Mouse (Mus musculus): ENCODE results near the gene Cbfa2t3. TPM values are rescaled to one million over a fixed set of nuclear protein-coding genes. Genes with fewer than 3 reads are reported as not detected.

Gene Cbfa2t3
- polyA plus RNA-seq, 1 experiment from 2014 or later, result 4.4 TPM

DNA sequence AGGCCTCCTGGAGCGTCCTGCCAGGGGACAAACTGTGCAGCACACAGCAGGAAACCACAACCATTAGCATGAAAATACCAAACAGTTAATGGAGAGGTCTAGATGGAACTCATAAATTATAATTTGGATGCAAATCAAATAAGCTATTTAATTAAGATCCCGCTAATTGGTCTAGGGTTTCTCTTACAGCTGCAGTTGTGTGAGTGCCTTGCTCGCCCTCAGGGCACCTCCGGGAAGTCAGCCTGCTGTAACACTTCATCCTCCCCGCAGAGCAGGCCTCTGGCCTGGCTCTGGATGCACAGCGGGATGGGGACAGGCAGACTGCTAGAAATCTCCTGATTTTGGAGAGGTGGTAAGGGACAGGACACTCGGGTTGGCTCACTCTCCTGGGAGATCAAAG, 112.7 kb downstream of the Cbfa2t3 start:
- Histone ChIP-seq H3K27me3 (no peaks in the 10 kb centered on the region; the same call in 1 of the 2 replicates), H3K4me2 (replicated peaks) (no peak overlapping the region), H3K27ac (no peak overlapping the region), H3K4me3 (no peak overlapping the region), H3K4me1 (no peaks in the 10 kb centered on the region), H3K9ac (no peak overlapping the region), H3K9me3 (no peaks in the 10 kb centered on the region), H3K36me3 (no peaks in the 10 kb centered on the region)
- 47% methylated on average over 7 of the region's 7 CpGs for WGBS
- no peak for ATAC-seq (ENCODE audit: insufficient number of reproducible peaks, insufficient read depth, low FRiP score, low TSS enrichment)

DNA sequence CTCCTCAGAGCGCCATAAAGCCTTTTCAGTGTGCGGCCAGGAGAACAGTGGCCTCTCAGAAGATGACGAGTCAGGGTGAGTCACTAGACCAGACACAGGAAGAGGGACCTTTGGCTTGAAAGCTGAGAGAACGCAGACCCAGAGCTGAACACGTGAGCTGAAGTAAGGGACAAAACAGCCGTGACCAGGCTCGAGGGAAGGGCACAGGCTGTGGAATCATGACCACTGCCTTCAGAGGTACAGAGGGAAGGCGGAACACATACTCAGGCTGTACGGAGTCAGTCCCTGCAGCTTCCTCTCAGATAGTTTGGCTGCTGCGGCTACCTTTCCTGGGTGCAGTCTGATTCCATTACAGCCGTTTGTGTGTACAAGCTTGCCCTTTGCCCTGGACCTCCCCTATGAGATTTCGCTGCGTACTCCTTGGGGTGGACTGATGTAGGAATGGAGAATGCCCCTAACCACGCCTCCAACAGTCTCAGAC, 113.5 kb downstream of the Cbfa2t3 start:
- Histone ChIP-seq H3K4me1 (no peaks in the 10 kb centered on the region), H3K9me3 (no peaks in the 10 kb centered on the region), H3K9ac (no peak overlapping the region), H3K36me3 (no peaks in the 10 kb centered on the region), H3K4me2 (replicated peaks) (no peak overlapping the region), H3K27me3 (no peaks in the 10 kb centered on the region; the same call in 1 of the 2 replicates), H3K27ac (no peak overlapping the region), H3K4me3 (no peak overlapping the region)
- WGBS, result 49% methylated on average over 14 of the region's 14 CpGs
- ATAC-seq (ENCODE audit: insufficient number of reproducible peaks, insufficient read depth, low FRiP score, low TSS enrichment), result no peak

DNA sequence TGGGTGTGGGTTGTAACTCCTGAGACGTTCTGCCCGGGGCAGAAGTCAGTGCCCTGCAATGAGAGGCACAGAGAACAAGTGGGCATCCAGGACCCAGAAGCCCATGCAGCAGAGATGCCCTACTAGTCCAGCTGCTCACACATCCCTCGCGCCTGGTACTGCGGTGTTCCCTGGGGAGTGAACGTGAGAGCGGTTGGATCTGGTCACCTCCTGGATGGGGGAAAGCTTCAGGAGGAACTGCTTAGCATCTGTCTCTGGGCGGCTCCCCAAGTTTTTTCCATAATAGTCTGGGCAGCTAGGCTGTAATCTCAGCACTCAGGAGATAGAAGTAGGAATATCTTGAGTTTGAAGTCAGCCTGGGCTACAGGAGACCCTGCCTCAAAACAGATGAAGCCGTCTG, 113.9 kb downstream of the Cbfa2t3 start:
- Histone ChIP-seq H3K4me2 (replicated peaks) (no peak overlapping the region), H3K4me1 (peaks cover under 1% of the 10 kb centered on the region; the same call in 1 of the 2 replicates), H3K27me3 (no peaks in the 10 kb centered on the region; the same call in 1 of the 2 replicates), H3K4me3 (no peak overlapping the region), H3K36me3 (no peaks in the 10 kb centered on the region), H3K27ac (no peak overlapping the region), H3K9ac (no peak overlapping the region), H3K9me3 (no peaks in the 10 kb centered on the region)
- WGBS, result 77% methylated on average over 9 of the region's 9 CpGs
- no peak for ATAC-seq (ENCODE audit: insufficient number of reproducible peaks, insufficient read depth, low FRiP score, low TSS enrichment)

DNA sequence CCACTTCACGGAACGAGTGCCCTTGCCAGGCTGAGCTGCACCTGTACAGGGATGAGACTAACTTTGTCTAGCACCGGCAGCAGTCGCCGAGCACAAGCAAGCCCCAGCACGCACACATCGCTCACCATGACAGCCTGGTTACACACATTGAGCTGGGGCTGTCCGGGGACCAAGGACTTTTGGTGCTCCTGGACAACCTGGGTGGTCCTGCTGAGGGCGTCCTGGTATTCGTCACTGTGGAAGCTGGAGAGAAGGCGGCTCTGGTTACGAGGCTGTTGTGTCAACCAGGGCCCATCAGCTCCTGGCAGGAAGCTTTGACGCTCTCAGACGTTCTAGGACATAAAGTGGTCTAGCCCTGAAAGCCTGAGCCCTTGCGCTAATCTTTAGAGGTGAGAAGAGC, 118.0 kb downstream of the Cbfa2t3 start:
- whole genome bisulfite sequencing, result 62% methylated on average over 15 of the region's 15 CpGs
- Histone ChIP-seq H3K36me3 (no peaks in the 10 kb centered on the region), H3K27ac (no peak overlapping the region), H3K4me3 (no peak overlapping the region), H3K4me1 (peaks cover 25% of the 10 kb centered on the region), H3K4me2 (replicated peaks) (no peak overlapping the region), H3K9ac (no peak overlapping the region), H3K9me3 (no peaks in the 10 kb centered on the region), H3K27me3 (no peaks in the 10 kb centered on the region; the same call in 1 of the 2 replicates)
- ATAC-seq (ENCODE audit: insufficient number of reproducible peaks, insufficient read depth, low FRiP score, low TSS enrichment), result no peak

DNA sequence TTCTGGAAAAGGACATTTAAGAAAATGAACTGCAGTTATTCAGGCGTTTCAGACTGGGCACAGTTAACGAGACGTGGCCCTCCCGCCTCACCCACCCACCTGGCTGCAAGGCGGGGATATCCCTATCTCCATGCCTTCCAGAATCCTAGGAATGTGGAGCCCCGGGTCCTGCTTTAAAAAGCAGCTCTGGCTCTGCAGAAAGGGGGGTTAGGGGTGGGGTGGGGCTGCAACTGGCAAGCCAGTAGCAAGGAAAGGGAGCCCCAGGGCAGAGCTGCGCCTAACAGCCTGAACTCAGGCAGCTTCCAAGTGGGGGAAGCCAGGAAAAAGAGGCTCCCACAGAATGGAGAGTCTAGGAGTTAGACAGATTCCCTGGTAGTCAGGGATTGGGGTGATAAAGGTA, 119.7 kb downstream of the Cbfa2t3 start:
- H3K4me3 ChIP-seq, result no peak overlapping the region
- H3K27me3 ChIP-seq, result no peaks in the 10 kb centered on the region
- 16% methylated on average over 7 of the region's 7 CpGs for WGBS
- ATAC-seq (ENCODE audit: insufficient number of reproducible peaks, insufficient read depth, low FRiP score, low TSS enrichment), result no peak
- peak overlapping the region; percentile 57; the same call in 1 of the 2 replicates for H3K27ac ChIP-seq
- no peak overlapping the region for H3K9ac ChIP-seq
- no peak overlapping the region for H3K4me2 ChIP-seq (replicated peaks)
- H3K9me3 ChIP-seq, result no peaks in the 10 kb centered on the region
- H3K4me1 ChIP-seq, result peaks cover 41% of the 10 kb centered on the region
- peaks cover 8% of the 10 kb centered on the region; the same call in 1 of the 2 replicates for H3K36me3 ChIP-seq

DNA sequence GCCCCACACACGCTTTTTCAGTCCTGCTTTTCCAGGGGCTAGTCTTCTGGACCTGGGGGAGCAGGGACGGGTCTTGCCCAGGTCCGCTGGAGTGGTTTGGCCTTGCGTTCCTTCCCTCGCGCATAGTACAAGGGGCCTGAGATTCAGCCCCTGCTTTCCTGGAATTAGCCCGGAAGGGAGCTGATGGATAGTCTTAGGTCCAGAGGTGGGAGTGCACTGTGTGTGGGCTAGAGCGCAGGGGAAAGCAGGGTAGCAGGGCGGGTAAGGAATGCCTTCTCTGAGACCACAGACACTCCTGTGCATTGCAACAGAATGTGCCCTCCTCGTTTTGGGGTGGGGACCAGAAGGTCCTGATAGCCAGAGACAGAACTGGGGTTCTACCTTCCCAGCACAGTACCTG, 121.8 kb downstream of the Cbfa2t3 start:
- WGBS, result 39% methylated on average over 10 of the region's 10 CpGs
- Histone ChIP-seq H3K36me3 (peaks cover 29% of the 10 kb centered on the region), H3K9me3 (no peaks in the 10 kb centered on the region), H3K27ac (peak overlapping the region; percentile 83), H3K4me1 (peaks cover 41% of the 10 kb centered on the region), H3K4me3 (peak overlapping the region; percentile 71), H3K9ac (no peak overlapping the region), H3K27me3 (no peaks in the 10 kb centered on the region), H3K4me2 (replicated peaks) (peak overlapping the region; percentile 85)
- 0 out of 2 replicates have a peak, but pooled peaks have one; percentile 44 for ATAC-seq (ENCODE audit: insufficient number of reproducible peaks, insufficient read depth, low FRiP score, low TSS enrichment)

DNA sequence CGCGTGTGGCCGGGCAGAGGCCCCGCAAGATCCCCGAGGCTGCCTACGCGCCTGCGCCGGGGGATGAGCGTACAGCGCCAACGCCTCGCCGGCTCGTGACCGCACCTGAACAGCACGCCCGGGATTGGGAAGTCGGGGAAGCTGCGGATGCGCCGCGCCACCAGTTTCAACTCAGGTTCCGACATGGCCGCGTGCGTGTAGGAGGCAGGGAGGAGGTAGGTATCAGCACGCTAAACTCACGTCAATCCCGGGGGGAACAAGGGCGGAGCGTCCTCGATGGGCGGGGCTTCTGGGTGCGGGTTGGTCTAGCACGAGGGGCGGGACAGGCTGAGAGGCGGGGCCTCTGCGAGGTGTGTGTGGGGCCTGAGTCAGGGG, 122.3 kb downstream of the Cbfa2t3 start, which contains the start of gene Aprt:
Aprt (minus strand) TSS at position 262 of the 375 bp plus-strand sequence.
- under 1% methylated on average over 38 of the region's 39 CpGs for WGBS
- no peaks in the 10 kb centered on the region for H3K9me3 ChIP-seq

DNA sequence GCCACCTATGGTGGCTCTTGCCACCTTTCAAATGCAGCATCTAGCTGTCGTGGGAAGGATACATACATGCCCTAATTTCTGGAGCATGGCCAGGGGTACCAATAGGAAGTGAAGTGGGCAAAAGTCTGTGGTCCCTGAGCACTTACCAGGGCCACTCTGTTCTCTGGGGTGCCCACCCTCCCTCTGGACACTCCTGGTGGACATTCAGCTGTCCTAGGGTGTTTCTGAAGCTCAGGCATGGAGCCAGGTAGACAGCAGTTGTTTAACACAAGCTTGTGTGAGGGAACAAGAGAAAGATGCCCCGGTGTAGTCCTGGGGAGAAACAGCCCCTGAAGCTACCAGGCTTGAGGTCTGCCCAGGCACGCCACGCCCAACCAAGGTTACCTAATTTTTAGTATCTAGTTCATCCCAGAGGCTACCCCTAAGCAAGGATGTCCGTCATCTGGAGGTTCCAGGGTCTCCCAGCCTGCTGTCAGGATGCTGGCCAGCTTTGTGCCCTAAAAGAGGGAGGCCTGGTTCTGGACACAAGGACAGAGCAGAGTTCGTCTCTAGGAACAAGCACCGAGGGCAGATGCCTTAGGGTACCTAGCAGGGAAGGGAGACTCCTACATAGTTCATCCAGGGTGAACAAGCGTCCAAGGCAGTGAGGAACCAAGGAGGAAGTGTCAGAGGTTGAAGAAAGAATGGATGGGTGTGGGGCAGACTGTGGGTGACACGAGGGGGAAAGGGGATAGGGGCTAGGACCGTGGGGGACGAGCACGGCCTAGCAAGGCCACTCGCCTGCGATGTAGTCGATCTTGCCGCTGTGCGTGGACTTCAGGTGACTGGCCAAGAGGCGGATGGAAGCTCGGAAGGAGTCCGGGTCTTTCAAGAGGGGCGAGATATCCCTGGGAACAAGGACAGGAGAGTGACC, 122.9 kb downstream of the Cbfa2t3 start:
- H3K27ac ChIP-seq, result peak overlapping the region; percentile 83
- H3K9ac ChIP-seq, result peak overlapping the region; percentile 79
- no peaks in the 10 kb centered on the region for H3K9me3 ChIP-seq
- H3K36me3 ChIP-seq, result peaks cover 40% of the 10 kb centered on the region
- H3K4me3 ChIP-seq, result peak overlapping the region; percentile 71
- H3K4me1 ChIP-seq, result peaks cover 41% of the 10 kb centered on the region
- peak overlapping the region; percentile 85 for H3K4me2 ChIP-seq (replicated peaks)
- ATAC-seq (ENCODE audit: insufficient number of reproducible peaks, insufficient read depth, low FRiP score, low TSS enrichment), result peak; percentile 11; the same call in 1 of the 2 replicates
- H3K27me3 ChIP-seq, result no peaks in the 10 kb centered on the region
- whole genome bisulfite sequencing, result 19% methylated on average over 21 of the region's 21 CpGs

More for the DNA sequence above, 122.3 kb downstream of the Cbfa2t3 start, which contains the start of gene Aprt:
- Histone ChIP-seq H3K9ac (peak within 1 kb of the TSS; percentile 79), H3K27ac (peak within 1 kb of the TSS; percentile 83), H3K4me3 (peak within 1 kb of the TSS; percentile 71), H3K36me3 (peaks cover 33% of the 10 kb centered on the region), H3K27me3 (no peaks in the 10 kb centered on the region), H3K4me1 (peaks cover 41% of the 10 kb centered on the region), H3K4me2 (replicated peaks) (peak within 1 kb of the TSS; percentile 85)
- ATAC-seq (ENCODE audit: insufficient number of reproducible peaks, insufficient read depth, low FRiP score, low TSS enrichment), result peak; percentile 83

DNA sequence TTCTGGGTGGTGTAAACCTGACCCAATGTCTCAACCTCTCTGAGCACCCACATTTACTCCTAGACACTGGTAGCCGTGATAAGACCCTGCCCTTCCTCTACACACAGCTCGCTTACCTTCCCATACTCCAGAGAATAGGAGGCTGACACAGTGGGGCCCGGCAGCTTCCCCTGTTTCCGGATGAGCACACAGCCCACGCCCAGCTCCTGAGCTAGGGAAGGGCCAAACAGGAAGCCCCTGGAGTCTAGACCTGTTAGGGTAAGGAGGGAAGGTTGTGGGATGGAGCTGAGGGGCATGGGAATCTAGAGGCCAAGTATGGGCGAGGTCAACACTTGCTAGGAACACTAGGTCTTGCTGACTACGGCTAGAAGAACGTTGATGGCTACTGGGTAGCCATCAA, 123.6 kb downstream of the Cbfa2t3 start:
- H3K4me2 ChIP-seq (replicated peaks), result peak overlapping the region; percentile 85
- H3K9me3 ChIP-seq, result no peaks in the 10 kb centered on the region
- WGBS, result 76% methylated on average over 8 of the region's 8 CpGs
- no peak overlapping the region for H3K9ac ChIP-seq
- no peak overlapping the region for H3K27ac ChIP-seq
- H3K4me1 ChIP-seq, result peaks cover 41% of the 10 kb centered on the region
- ATAC-seq (ENCODE audit: insufficient number of reproducible peaks, insufficient read depth, low FRiP score, low TSS enrichment), result no peak
- no peaks in the 10 kb centered on the region for H3K27me3 ChIP-seq
- peak overlapping the region; percentile 71; the same call in 1 of the 2 replicates for H3K4me3 ChIP-seq
- H3K36me3 ChIP-seq, result peaks cover 47% of the 10 kb centered on the region

Small RNAs within 50 kb of the gene (microRNA-seq; reads per million reads assigned to microRNA genes)
- gene Mir6396, result not detected

Other genes with a start within 250 kb of the Cbfa2t3 start
- 0.45 and 0.73 TPM in 2 replicates for gene Snai3, start 238.4 kb downstream of the Cbfa2t3 start, polyA plus RNA-seq (2016; fragmentation: Nextera tagmentation; extraction: Ambion mirVana)
- gene Rnf166, start 223.0 kb downstream of the Cbfa2t3 start, polyA plus RNA-seq (2016; fragmentation: Nextera tagmentation; extraction: Ambion mirVana), result 46.8 and 49.9 TPM in 2 replicates
- 69.9 and 76.8 TPM in 2 replicates for gene Ctu2, start 223.0 kb downstream of the Cbfa2t3 start, polyA plus RNA-seq (2016; fragmentation: Nextera tagmentation; extraction: Ambion mirVana)
- 11.6 and 16.7 TPM in 2 replicates for gene Piezo1, start 147.8 kb downstream of the Cbfa2t3 start, polyA plus RNA-seq (2016; fragmentation: Nextera tagmentation; extraction: Ambion mirVana)
- 41.2 and 41.6 TPM in 2 replicates for gene Cdt1, start 131.1 kb downstream of the Cbfa2t3 start, polyA plus RNA-seq (2016; fragmentation: Nextera tagmentation; extraction: Ambion mirVana)
- gene Aprt, start 122.2 kb downstream of the Cbfa2t3 start, polyA plus RNA-seq (2016; fragmentation: Nextera tagmentation; extraction: Ambion mirVana), result 289 and 298 TPM in 2 replicates
- gene Galns, start 87.6 kb downstream of the Cbfa2t3 start, polyA plus RNA-seq (2016; fragmentation: Nextera tagmentation; extraction: Ambion mirVana), result 7.1 and 7.4 TPM in 2 replicates
- gene Trappc2l, start 87.5 kb downstream of the Cbfa2t3 start, polyA plus RNA-seq (2016; fragmentation: Nextera tagmentation; extraction: Ambion mirVana), result 46.3 and 56.3 TPM in 2 replicates
- not detected in 2 replicates for gene Pabpn1l, start 76.4 kb downstream of the Cbfa2t3 start, polyA plus RNA-seq (2016; fragmentation: Nextera tagmentation; extraction: Ambion mirVana)
- gene Acsf3, start 76.4 kb upstream of the Cbfa2t3 start, polyA plus RNA-seq (2016; fragmentation: Nextera tagmentation; extraction: Ambion mirVana), result 17.7 and 18.7 TPM in 2 replicates
- 11.3 and 11.7 TPM in 2 replicates for gene Cdh15, start 148.9 kb upstream of the Cbfa2t3 start, polyA plus RNA-seq (2016; fragmentation: Nextera tagmentation; extraction: Ambion mirVana)

All from embryonic facial prominence, embryonic 12.5 days (tissue).